Mouse (Mus musculus): ENCODE data around the gene Postn. TPM values are rescaled to one million over a fixed set of nuclear protein-coding genes. Genes with fewer than 3 reads are reported as not detected.

Gene Postn
- polyA plus RNA-seq, 1 experiment from 2014 or later, result 870 TPM

DNA sequence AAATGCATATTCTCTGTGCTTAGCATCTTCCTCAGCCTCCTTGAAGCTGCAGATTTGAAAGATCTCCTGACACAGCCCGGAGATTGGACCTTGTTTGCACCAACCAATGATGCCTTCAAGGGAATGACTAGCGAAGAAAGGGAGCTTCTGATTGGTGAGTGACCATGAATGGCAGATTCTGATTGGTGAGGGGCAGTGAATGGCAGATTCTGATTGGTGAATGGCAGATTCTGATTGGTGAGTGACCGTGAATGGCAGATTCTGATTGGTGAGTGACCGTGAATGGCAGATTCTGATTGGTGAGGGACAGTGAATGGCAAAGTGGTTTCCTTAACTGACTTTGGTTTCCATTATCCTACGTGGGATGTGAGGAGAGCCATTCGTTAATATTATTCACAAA, 15.1 kb downstream of the Postn start:
- H3K27ac ChIP-seq (replicated peaks; ENCODE audit: low read depth, low read length), result no peak overlapping the region
- WGBS, result 95% methylated on average over 6 of the region's 6 CpGs
- no peaks in the 10 kb centered on the region for H3K27me3 ChIP-seq (replicated peaks; ENCODE audit: control insufficient read depth, insufficient read depth, low read length)
- no peak overlapping the region for H3K4me2 ChIP-seq (ENCODE audit: low read depth, low read length)
- no peak for DNase-seq (ENCODE audit: low spot score)
- no peaks in the 10 kb centered on the region for H3K4me1 ChIP-seq (ENCODE audit: control insufficient read depth, insufficient read depth, low read length)
- no peak for ATAC-seq (ENCODE audit: low read depth)
- peaks cover 80% of the 10 kb centered on the region for H3K36me3 ChIP-seq (ENCODE audit: control insufficient read depth, insufficient read depth, low read length)
- H3K9me3 ChIP-seq (ENCODE audit: control insufficient read depth, low read length), result no peaks in the 10 kb centered on the region
- H3K4me3 ChIP-seq (ENCODE audit: low read depth, low read length), result no peak overlapping the region
- H3K9ac ChIP-seq (ENCODE audit: low read depth, low read length), result no peak overlapping the region

DNA sequence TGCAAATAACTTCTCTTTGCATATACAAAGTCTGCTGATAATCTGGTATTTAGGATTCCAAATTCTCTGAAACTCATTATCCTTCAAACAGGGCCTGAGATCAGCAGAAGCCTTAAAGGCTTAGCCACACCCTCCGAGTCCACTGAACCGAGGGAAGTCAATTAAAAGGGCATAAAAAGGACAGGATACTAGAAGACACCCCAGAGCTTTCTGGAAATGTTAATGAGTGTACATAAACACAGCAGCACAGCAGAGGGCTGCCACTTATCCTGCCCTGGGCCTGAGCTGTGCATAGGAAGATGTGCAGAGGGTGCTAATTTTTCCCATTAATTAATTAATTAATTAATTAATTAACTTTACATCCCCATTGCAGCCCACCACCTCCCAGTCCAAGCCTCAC, 16.7 kb downstream of the Postn start:
- Histone ChIP-seq H3K4me3 (ENCODE audit: low read depth, low read length) (no peak overlapping the region), H3K9me3 (ENCODE audit: control insufficient read depth, low read length) (no peaks in the 10 kb centered on the region), H3K4me1 (ENCODE audit: control insufficient read depth, insufficient read depth, low read length) (no peaks in the 10 kb centered on the region), H3K4me2 (ENCODE audit: low read depth, low read length) (no peak overlapping the region), H3K27ac (replicated peaks; ENCODE audit: low read depth, low read length) (no peak overlapping the region), H3K9ac (ENCODE audit: low read depth, low read length) (no peak overlapping the region), H3K36me3 (ENCODE audit: control insufficient read depth, insufficient read depth, low read length) (peaks cover 70% of the 10 kb centered on the region), H3K27me3 (replicated peaks; ENCODE audit: control insufficient read depth, insufficient read depth, low read length) (no peaks in the 10 kb centered on the region)
- ATAC-seq (ENCODE audit: low read depth) (no peak), DNase-seq (ENCODE audit: low spot score) (no peak)
- WGBS, result 29% methylated on average over 2 of the region's 2 CpGs

DNA sequence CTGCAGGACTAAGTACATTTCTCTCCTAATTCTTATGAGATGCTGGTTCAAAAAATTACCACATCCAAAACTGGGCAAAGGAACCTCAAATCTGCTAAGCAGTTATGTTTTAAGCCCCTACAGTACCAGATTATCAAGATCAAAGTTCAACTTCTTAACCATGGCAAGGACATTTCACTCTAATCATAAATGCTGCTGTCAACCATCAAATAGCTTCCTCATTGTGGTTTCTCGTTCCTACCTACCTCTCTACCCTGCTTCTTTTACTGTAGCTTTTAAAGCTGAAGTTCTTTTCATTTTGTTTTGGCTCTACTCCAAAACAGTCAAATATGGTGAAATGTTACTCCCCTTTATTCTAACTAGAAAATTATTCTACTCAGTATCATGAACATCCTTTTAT, 17.2 kb downstream of the Postn start:
- no peaks in the 10 kb centered on the region for H3K9me3 ChIP-seq (ENCODE audit: control insufficient read depth, low read length)
- WGBS, result 44% methylated on average over 1 of the region's 1 CpGs
- H3K9ac ChIP-seq (ENCODE audit: low read depth, low read length), result no peak overlapping the region
- ATAC-seq (ENCODE audit: low read depth) (no peak), DNase-seq (ENCODE audit: low spot score) (no peak)
- H3K27ac ChIP-seq (replicated peaks; ENCODE audit: low read depth, low read length), result no peak overlapping the region
- H3K4me1 ChIP-seq (ENCODE audit: control insufficient read depth, insufficient read depth, low read length), result no peaks in the 10 kb centered on the region
- peaks cover 71% of the 10 kb centered on the region for H3K36me3 ChIP-seq (ENCODE audit: control insufficient read depth, insufficient read depth, low read length)
- H3K4me2 ChIP-seq (ENCODE audit: low read depth, low read length), result no peak overlapping the region
- no peaks in the 10 kb centered on the region for H3K27me3 ChIP-seq (replicated peaks; ENCODE audit: control insufficient read depth, insufficient read depth, low read length)
- no peak overlapping the region for H3K4me3 ChIP-seq (ENCODE audit: low read depth, low read length)

DNA sequence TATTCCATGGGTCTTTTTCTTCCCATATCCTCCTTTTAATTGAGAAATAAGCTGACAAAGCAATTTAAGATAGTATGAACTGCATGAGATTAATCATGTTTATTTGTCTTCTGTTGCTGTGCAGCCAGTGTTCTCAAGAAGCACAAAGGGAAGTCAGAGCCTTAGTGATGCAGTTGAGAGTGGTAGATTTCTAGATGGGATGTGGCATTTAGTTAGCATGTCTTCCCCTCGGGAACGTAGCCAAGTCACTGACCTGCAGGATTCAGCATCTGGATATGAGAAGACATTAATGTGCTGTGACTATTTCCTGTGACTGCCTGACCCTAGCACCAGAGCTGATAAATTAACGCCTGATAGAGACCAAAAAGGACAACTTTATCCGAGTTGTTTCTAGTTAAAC, 19.1 kb downstream of the Postn start:
- ATAC-seq (ENCODE audit: low read depth), result no peak
- no peak for DNase-seq (ENCODE audit: low spot score)
- 67% methylated on average over 4 of the region's 4 CpGs for WGBS

DNA sequence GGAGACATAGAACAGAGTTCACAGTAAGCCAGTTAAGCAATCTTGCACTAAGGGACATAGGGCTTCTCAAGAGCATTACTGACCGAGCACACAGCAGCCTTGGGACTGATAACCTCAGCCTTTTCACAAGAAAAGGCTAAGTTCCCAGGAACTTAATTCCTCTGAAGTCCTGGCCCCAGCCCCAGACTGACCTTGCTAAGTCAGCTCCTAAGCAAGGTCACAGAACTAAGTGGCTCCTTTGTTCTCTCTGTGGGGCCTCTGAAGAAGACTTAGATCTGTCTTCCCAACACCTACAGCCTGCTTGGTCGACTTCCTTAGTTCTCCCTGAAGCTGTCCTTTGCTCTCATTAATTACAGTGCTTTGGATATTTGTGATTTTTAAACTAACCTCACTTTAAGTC, 38.4 kb downstream of the Postn start:
- Histone ChIP-seq H3K4me3 (ENCODE audit: low read depth, low read length) (no peak overlapping the region), H3K9ac (ENCODE audit: low read depth, low read length) (no peak overlapping the region), H3K27ac (replicated peaks; ENCODE audit: low read depth, low read length) (no peak overlapping the region), H3K9me3 (ENCODE audit: control insufficient read depth, low read length) (no peaks in the 10 kb centered on the region), H3K4me1 (ENCODE audit: control insufficient read depth, insufficient read depth, low read length) (peaks cover 7% of the 10 kb centered on the region; the same call in 1 of the 2 replicates), H3K27me3 (replicated peaks; ENCODE audit: control insufficient read depth, insufficient read depth, low read length) (no peaks in the 10 kb centered on the region), H3K36me3 (ENCODE audit: control insufficient read depth, insufficient read depth, low read length) (no peaks in the 10 kb centered on the region), H3K4me2 (ENCODE audit: low read depth, low read length) (no peak overlapping the region)
- DNase-seq (ENCODE audit: low spot score) (no peak), ATAC-seq (ENCODE audit: low read depth) (no peak)
- WGBS, result 25% methylated on average over 2 of the region's 2 CpGs

More for the DNA sequence above, 19.1 kb downstream of the Postn start:
- H3K36me3 ChIP-seq (ENCODE audit: control insufficient read depth, insufficient read depth, low read length), result peaks cover 73% of the 10 kb centered on the region
- H3K9ac ChIP-seq (ENCODE audit: low read depth, low read length), result no peak overlapping the region
- no peak overlapping the region for H3K27ac ChIP-seq (replicated peaks; ENCODE audit: low read depth, low read length)
- H3K9me3 ChIP-seq (ENCODE audit: control insufficient read depth, low read length), result no peaks in the 10 kb centered on the region
- H3K27me3 ChIP-seq (replicated peaks; ENCODE audit: control insufficient read depth, insufficient read depth, low read length), result no peaks in the 10 kb centered on the region
- no peak overlapping the region for H3K4me2 ChIP-seq (ENCODE audit: low read depth, low read length)
- no peaks in the 10 kb centered on the region for H3K4me1 ChIP-seq (ENCODE audit: control insufficient read depth, insufficient read depth, low read length)
- H3K4me3 ChIP-seq (ENCODE audit: low read depth, low read length), result no peak overlapping the region

DNA sequence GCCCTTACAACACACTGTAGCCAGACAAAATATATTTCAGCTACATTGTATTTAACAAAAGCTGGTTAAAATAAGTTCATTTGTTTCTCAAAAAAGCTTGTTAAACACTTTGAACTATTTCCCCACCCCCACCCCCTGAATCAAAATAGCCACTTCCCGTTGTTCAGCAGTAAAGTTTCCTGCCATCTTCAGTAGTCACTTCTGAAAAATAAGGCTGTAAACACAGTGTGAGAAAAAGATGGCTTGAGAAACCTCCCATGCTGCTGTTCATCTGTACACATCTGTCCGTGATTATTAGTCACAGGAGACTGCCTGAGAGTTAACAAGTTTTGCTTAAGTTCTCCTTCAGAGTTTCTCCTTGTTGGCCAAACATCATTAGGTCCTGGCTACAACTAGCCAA, 39.0 kb downstream of the Postn start:
- H3K9me3 ChIP-seq (ENCODE audit: control insufficient read depth, low read length), result no peaks in the 10 kb centered on the region
- H3K27me3 ChIP-seq (replicated peaks; ENCODE audit: control insufficient read depth, insufficient read depth, low read length), result no peaks in the 10 kb centered on the region
- H3K27ac ChIP-seq (replicated peaks; ENCODE audit: low read depth, low read length), result 0 out of 2 replicates have a peak overlapping the region, but pooled peaks have one; percentile 2
- no peaks in the 10 kb centered on the region for H3K36me3 ChIP-seq (ENCODE audit: control insufficient read depth, insufficient read depth, low read length)
- no peak overlapping the region for H3K9ac ChIP-seq (ENCODE audit: low read depth, low read length)
- H3K4me2 ChIP-seq (ENCODE audit: low read depth, low read length), result no peak overlapping the region
- peaks cover 7% of the 10 kb centered on the region; the same call in 1 of the 2 replicates for H3K4me1 ChIP-seq (ENCODE audit: control insufficient read depth, insufficient read depth, low read length)
- DNase-seq (ENCODE audit: low spot score) (no peak), ATAC-seq (ENCODE audit: low read depth) (no peak)
- WGBS, result 39% methylated on average over 2 of the region's 2 CpGs
- H3K4me3 ChIP-seq (ENCODE audit: low read depth, low read length), result no peak overlapping the region

DNA sequence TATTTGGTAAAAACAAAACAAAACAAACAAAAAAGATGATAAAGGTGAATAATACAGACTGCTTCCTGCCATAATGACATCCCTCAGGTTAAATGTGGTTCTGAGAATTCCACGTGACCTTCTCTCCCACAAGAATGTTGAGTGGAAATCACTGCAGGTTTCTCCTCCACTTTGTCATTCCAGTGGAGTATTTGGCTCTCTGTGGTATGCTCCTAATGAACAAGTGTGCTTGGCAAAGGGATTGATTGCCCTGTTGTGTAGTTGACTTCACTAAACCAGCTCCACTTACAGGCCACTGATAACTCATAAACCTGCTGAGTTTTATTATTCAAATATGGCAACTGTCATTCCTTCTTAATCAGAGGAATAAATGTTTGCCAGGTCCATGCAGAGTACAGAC, 39.7 kb downstream of the Postn start:
- no peak overlapping the region for H3K4me2 ChIP-seq (ENCODE audit: low read depth, low read length)
- DNase-seq (ENCODE audit: low spot score) (no peak), ATAC-seq (ENCODE audit: low read depth) (no peak)
- H3K36me3 ChIP-seq (ENCODE audit: control insufficient read depth, insufficient read depth, low read length), result no peaks in the 10 kb centered on the region
- H3K9ac ChIP-seq (ENCODE audit: low read depth, low read length), result no peak overlapping the region
- no peak overlapping the region for H3K4me3 ChIP-seq (ENCODE audit: low read depth, low read length)
- WGBS, result 77% methylated on average over 1 of the region's 1 CpGs
- no peak overlapping the region for H3K27ac ChIP-seq (replicated peaks; ENCODE audit: low read depth, low read length)
- H3K4me1 ChIP-seq (ENCODE audit: control insufficient read depth, insufficient read depth, low read length), result peaks cover 7% of the 10 kb centered on the region
- no peaks in the 10 kb centered on the region for H3K9me3 ChIP-seq (ENCODE audit: control insufficient read depth, low read length)
- H3K27me3 ChIP-seq (replicated peaks; ENCODE audit: control insufficient read depth, insufficient read depth, low read length), result no peaks in the 10 kb centered on the region

DNA sequence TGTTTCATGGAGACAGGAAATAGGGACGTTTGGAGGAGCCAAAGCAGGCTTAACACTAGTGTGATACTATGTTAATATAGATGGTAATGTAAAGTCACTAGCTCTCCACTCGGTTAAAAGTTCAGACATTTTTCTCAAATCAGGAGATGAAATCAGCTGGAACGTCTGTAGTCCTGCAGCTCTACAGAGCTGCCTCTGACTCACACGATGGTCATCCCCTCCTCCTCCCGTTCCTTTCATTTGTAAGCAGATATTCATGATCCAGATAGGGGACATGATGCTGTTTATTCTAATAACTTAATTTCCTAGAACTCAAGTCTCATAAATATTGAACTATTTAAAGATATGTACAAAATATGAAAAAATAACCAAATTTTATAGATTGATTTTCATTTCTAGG, 40.8 kb downstream of the Postn start:
- Histone ChIP-seq H3K4me2 (ENCODE audit: low read depth, low read length) (no peak overlapping the region), H3K27me3 (replicated peaks; ENCODE audit: control insufficient read depth, insufficient read depth, low read length) (no peaks in the 10 kb centered on the region), H3K9me3 (ENCODE audit: control insufficient read depth, low read length) (no peaks in the 10 kb centered on the region), H3K9ac (ENCODE audit: low read depth, low read length) (no peak overlapping the region), H3K4me3 (ENCODE audit: low read depth, low read length) (no peak overlapping the region), H3K36me3 (ENCODE audit: control insufficient read depth, insufficient read depth, low read length) (no peaks in the 10 kb centered on the region), H3K4me1 (ENCODE audit: control insufficient read depth, insufficient read depth, low read length) (peaks cover 7% of the 10 kb centered on the region), H3K27ac (replicated peaks; ENCODE audit: low read depth, low read length) (no peak overlapping the region)
- 75% methylated on average over 5 of the region's 5 CpGs for WGBS
- no peak for DNase-seq (ENCODE audit: low spot score)
- ATAC-seq (ENCODE audit: low read depth), result no peak

DNA sequence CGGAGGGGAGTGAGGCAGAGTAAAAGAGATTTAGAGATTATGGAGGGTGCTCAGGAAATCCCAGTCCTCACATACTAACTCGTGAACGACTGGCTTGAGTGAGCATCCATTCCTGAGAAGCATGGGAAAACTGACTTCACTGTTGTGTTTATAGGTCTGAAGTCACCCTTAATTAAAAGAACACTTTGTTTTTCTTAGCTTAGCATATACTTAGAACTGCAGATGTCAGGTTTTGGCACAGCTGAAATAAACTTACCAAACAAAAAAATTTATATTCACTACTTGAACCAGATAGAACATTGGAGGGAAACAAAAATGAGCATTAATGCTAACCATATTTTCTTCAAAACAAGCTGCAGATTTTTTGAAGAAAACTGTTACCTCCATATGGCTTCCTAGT, 42.9 kb downstream of the Postn start:
- peaks cover 5% of the 10 kb centered on the region for H3K4me1 ChIP-seq (ENCODE audit: control insufficient read depth, insufficient read depth, low read length)
- ATAC-seq (ENCODE audit: low read depth), result no peak
- no peak overlapping the region for H3K4me2 ChIP-seq (ENCODE audit: low read depth, low read length)
- no peak overlapping the region for H3K4me3 ChIP-seq (ENCODE audit: low read depth, low read length)
- H3K36me3 ChIP-seq (ENCODE audit: control insufficient read depth, insufficient read depth, low read length), result no peaks in the 10 kb centered on the region
- H3K9me3 ChIP-seq (ENCODE audit: control insufficient read depth, low read length), result no peaks in the 10 kb centered on the region
- peak; percentile 71 for DNase-seq (ENCODE audit: low spot score)
- H3K27ac ChIP-seq (replicated peaks; ENCODE audit: low read depth, low read length), result no peak overlapping the region
- no peak overlapping the region for H3K9ac ChIP-seq (ENCODE audit: low read depth, low read length)
- no peaks in the 10 kb centered on the region for H3K27me3 ChIP-seq (replicated peaks; ENCODE audit: control insufficient read depth, insufficient read depth, low read length)
- WGBS, result 45% methylated on average over 3 of the region's 3 CpGs

Data from embryonic facial prominence, embryonic 14.5 days (tissue).